Mouse (Mus musculus): ENCODE results near the gene Cacna2d3.

The Cacna2d3 gene

GRCm38 (mm10) chr14:28984276-28984675 lies 737.4 kb downstream of the Cacna2d3 start:
- no peak for DNase-seq

DNA sequence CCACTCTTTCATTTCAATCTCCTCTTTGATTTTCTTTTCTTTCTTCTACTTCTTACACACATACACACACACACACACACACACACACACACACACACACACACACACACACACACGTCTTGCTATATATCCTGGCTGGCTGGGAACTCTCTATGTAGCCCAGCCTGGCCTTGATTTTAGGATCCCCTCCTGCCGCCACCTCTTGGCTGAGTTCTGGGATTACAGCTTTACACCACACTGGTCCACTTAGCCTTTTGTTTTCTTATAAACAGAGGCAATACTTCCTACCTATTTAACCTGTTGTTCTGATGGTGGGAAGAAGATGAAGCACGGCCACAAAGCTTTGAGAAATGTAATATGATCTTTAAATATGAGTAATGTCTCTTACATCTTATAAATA lies 741.2 kb downstream of the Cacna2d3 start:
- no peak for DNase-seq

- DNase-seq = no peak
These were observed 742.4 kb downstream of the Cacna2d3 start for GRCm38 (mm10) chr14:28979230-28979629.

DNA sequence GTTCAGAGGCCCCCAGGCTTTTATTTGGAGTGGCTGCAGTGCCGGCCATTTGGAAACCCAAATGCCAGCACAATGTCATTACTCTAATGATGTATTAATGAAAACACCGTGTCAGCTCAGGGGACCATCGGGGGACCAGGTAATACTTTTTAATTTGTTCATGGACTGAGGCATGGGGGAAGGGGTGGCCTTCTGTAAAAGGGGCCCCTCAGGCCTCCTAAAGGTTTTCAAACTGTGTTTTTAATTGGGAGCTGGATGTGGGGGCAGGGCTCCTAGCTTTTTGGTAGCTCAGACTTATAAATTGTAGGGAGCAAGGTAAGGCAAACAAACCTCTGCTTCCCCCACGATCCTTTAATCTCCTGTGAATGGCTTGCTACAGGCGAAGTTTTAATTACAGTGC lies 749.0 kb downstream of the Cacna2d3 start:
- DNase-seq = no peak

DNA sequence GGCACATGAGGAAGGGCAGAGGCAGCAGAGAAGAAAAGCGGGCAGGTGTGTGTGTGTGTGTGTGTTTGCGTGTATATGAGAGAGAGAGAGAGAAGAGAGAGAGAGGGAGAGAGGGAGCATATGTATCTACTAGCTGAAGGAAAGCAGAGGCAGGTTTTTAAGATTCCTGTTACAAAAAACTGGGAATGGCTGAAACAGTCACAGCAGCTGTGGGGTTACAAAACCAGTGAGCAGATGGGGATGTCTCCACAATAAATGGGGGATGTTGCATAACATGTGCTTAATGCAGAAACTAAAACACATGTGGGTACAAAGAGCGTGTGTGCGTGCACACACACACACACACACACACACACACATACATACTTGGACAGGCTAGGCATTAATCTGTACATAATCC lies 752.4 kb downstream of the Cacna2d3 start:
- DNase-seq = no peak

DNA sequence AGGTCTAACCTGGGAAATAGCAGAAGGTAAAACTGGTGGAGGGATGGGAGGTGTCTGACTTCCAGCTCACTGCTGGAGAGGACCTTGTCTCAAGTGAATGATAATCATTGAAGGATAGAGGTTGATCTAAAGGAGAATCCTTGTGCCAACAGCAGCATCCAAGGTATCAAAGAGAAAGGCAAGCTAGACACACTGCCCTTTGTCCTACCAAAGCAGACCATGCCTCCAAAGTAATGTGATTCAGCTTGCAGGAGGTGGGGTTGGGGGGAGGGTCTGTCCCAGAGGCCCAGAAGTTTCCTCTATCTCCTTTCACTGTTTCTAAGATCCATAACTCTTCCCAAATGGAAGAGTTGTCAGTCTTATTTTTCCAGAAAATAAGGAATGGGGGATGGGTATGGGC lies 754.8 kb downstream of the Cacna2d3 start:
- DNase-seq = no peak

- no peak for DNase-seq
These were observed 760.3 kb downstream of the Cacna2d3 start for GRCm38 (mm10) chr14:28961379-28961778.

GRCm38 (mm10) chr14:28959042-28959441 lies 762.6 kb downstream of the Cacna2d3 start:
- DNase-seq = no peak

GRCm38 (mm10) chr14:28958131-28959015 lies 763.3 kb downstream of the Cacna2d3 start:
- no peak for DNase-seq

DNA sequence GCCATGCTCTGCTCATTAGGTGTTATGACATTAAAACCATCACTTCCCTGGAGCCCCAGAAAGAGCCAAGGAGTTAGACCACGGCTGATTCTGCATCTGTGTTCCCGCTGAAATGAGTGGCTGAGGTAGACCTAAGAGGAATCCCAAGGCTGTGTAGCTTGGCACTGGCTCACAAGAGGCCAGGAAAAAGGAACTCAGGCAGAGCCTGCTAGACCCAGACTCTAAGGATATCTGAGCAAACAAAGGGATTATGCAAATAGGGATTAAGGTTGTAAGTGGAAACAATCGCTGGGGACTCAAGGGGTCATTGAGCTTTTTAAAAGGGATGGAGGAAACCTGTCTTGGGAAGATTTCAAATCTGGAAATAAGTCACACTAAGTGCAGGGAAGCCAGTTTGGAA lies 766.5 kb downstream of the Cacna2d3 start:
- no peak for DNase-seq

GRCm38 (mm10) chr14:28954588-28954987 lies 767.1 kb downstream of the Cacna2d3 start:
- DNase-seq = no peak

DNA sequence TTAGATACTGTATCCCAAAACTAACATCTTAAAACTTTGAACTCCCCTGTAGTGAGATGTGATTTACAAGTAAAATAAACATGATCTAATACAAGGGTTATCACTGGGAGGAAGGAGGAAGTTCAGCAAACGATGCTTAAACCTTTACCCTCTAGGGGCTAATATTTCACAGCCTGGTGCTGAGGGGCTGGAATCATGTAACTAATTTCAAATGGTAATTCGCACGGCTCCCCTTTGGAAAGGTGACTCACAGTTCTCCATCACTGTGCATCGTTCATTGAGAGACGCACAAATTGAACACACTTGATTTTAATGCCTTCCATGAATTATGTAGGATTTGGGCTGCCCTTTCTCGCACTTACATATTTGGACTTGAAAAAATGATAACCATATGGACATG lies 767.6 kb downstream of the Cacna2d3 start:
- no peak for DNase-seq

GRCm38 (mm10) chr14:28953409-28953808 lies 768.3 kb downstream of the Cacna2d3 start:
- no peak for DNase-seq

- DNase-seq = no peak
These were observed 771.2 kb downstream of the Cacna2d3 start for GRCm38 (mm10) chr14:28950499-28950898.

DNA sequence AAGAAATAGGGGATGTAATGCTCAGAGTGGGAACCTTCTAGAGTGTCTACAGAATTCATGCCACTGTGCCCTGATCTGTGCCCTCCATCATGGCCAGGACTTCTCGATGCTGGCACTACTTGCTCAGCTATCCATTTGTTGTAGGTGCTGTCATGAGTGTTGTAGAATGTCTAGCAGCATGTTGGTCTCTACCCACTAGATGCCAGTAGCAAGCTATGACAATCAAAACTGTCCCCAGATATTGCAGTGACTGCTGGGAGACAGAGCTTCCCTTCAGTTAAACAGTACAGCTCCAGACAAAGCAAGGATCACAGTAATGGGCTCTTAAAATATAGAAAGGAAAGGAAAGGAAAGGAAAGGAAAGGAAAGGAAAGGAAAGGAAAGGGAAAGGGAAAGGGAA lies 771.9 kb downstream of the Cacna2d3 start:
- DNase-seq = no peak

DNA sequence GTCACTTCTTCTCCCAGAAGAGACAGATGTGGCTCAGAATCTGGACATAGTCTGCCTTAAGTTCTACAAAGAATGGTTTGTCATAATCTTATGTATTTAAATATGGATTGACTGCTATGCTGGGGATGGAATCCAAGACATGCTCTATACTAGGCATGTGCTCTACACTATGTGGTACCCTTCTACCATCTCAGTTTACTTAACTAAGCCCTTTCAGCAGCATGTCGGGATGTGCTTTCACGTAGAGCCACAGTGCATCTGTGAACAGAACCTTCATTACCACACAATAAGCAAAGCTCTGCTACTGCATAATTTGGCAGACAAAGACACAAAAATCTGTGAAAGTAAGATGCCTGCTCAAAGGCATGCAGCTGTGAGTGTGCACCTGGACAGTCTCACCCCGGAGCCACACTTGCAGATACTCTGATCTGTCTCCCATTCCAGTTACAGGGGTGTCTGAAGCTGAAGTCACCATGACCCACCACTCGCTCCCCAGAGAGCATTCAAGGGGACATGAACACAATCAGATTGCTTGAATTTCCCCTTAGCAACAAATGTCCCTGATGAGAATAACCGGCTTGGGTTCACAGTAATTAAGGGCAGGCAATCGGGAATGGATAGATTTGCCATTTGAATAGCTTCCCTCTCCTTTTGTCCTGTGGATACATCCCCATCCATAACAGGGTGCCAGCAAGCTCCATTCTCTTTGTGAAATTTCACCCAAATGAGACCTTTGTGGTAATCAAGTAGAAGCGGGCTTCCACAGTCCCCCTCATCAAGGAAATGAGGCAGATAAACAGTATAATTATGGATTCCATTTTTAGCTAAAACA lies 773.4 kb downstream of the Cacna2d3 start:
- DNase-seq = no peak

GRCm38 (mm10) chr14:28932746-28933293 lies 788.8 kb downstream of the Cacna2d3 start:
- no peak for DNase-seq

DNA sequence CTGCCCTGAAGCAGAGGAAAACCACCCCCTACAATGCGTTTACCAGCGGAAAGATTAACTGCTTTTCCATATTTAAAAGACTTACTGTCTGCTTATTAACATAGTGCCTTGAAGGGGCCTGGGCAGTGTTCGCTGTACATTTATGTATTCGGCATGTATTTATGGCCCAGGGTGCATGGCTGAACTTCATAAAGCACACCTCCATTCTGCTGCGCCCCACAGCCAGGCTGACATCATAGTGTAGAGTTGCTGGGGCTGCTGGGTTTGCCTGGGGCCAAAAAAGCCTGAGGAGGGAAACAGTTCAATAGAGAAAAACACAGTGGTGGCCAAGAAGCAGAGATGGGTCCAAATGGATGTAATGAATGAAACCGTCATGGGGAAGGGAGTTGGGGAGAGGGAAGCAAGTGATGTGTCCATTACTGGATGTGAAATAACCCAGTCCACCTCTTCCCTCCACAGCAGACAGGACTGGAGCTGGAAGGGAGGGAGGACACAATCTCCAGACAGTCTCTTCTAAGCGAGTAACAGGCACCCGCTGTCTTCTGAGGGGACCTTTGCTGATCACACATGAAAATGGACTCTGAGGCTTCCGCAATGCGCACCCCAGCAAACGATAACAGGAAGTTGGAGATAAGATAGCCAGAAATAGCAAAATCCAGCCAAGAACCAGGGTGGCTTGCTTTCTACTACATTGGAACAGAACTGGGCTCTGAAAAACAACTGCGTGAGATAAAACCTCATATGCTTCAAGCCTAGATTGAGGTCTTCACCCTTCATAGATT lies 798.3 kb downstream of the Cacna2d3 start:
- DNase-seq = no peak

DNA sequence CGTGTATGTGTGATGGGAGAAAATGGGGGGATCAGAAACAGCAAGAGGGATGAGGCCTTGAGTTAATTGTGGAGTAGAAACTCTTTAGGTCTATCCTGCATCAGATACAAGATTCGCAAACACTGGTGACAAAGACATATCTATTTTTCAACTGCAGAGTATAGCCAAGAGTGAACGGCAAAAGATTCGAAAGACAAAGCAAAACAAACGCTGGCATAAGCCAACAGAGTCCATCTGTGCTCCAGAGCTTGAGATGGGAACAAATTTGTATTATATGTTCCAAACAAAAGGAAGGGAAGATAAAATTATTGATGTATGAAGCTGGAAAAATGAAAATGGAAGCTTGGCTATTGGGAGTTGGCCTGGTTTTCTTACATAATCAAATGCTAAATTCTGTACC lies 802.8 kb downstream of the Cacna2d3 start:
- no peak for DNase-seq

DNA sequence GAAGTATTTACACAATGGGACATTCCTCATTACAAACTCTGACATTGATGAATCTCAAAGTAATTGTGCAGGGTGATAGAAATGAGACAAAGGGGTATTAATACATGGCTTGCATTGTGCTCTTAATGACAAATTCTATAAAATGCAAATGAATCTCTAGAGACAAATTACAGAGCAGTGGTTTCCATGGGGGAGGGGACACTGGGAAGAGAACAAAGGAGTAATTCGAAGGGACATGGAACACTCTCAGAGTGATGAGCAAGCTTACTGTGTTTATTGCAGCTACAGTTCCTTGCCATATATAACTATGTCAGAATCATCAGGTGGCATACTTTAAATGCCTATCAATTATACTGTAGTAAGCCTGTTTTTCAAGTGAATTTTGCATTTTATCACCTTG lies 806.7 kb downstream of the Cacna2d3 start:
- no peak for DNase-seq

DNA sequence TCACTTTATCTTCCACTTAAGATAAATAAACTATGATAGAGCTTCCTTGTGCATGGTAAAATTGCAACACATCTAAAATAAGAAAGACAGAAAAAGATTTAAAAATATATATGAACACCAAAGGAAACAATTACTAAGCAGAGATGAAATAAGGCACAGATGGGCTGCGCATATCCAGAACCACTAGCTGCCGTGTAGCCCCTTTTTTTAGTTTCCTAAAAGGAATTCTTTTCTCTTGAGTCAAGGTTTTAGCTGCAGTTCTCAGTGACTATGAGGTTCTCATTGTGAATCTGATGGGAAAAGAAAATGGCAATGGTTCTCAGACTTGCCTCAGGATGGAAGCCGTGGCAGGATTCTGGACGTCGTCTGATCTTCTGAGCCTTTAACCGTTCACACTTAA lies 814.0 kb downstream of the Cacna2d3 start:
- DNase-seq = no peak

DNA sequence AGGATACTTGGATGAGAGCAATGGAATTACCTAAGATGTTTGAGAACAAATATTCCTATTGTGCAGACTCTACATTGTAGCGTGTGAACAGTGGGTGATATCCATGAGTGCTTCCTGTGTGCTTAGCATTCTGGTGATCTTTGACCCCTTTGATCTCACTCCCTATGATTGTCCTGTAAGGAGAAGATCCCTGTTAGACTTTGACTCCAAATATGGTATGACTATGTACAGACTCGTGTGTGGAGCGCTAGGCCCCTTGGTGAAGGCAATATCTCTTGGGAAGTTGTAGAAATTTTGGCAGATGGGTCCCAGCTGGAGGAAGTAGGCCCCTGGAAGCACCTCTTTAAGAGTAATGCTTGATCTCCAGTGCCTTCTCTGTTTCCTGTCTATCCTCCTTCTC lies 829.1 kb downstream of the Cacna2d3 start:
- DNase-seq = no peak

DNA sequence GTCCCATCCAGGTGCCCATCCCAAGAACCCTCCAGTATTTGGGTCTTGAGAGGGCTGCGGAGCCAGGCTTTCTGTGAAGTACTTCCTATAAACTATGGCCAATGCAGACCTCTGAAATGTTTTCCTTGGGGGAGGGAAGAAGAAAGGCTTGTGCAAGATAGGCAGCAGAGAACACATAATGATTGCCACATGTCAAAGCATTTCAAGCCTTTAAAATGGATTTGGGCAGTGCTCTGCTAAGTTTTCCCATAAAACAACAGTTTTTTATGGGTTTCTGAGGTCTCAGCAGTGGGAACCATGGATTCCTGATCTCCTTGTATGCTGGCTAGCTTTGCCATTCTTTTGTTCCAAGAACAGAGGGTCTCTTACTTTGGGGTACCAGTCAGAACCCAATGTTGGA lies 834.3 kb downstream of the Cacna2d3 start:
- no peak for DNase-seq
